Mouse (Mus musculus) MEL (cell line): ENCODE measurements at regions not wholly inside any gene's neighbourhood (a gene's known extent, or its start where the extent isn't known, plus 50 kb on each side); places are given as distances from the start of the nearest gene placed in this dataset.

Experiments
- DNase-seq: peaks from one replicate; pipeline ENCODE4 v3.0.0; 2011; ENCODE audit warnings: low read depth, low spot score
- H3K27ac ChIP-seq: 2 replicates; pipeline ENCODE4 v1.5.1; 2012; ENCODE audit warnings: low read depth, mild to moderate bottlenecking, control low read depth, low read length, moderate library complexity; ENCODE audit not compliant: control insufficient read depth
- H3K27me3 ChIP-seq, 2 experiments: fragments of 150-350 bp in 1 of 2; sonication (generic) in 1 of 2; 2 replicates each; pipeline ENCODE4 v1.6.1; 2012; ENCODE audit warnings: low read length in 2 of 2, mild to moderate bottlenecking in 2 of 2, improper control_type of control experiment in 1 of 2, moderate library complexity in 1 of 2; ENCODE audit not compliant: insufficient read depth in 2 of 2, control insufficient read depth in 1 of 2
- H3K36me3 ChIP-seq, 2 experiments: 2 replicates each; pipeline ENCODE4 v1.6.1; 2012 to 2014; ENCODE audit warnings: low read length in 2 of 2, improper control_type of control experiment in 1 of 2, inconsistent platforms in 1 of 2, mild to moderate bottlenecking in 1 of 2; ENCODE audit not compliant: insufficient read depth in 2 of 2, control insufficient read depth in 1 of 2
- H3K4me1 ChIP-seq, 2 experiments: fragments of 150-350 bp in 1 of 2; sonication (generic) in 1 of 2; 2 replicates each; pipeline ENCODE4 v1.6.1; 2012; ENCODE audit warnings: low read length in 2 of 2, improper control_type of control experiment in 1 of 2, mild to moderate bottlenecking in 1 of 2; ENCODE audit not compliant: insufficient read depth in 2 of 2, control insufficient read depth in 1 of 2
- H3K4me3 ChIP-seq, 2 experiments: fragments of 150-350 bp in 1 of 2; sonication (generic) in 1 of 2; 2 replicates each; pipeline ENCODE4 v1.5.1; 2012; ENCODE audit warnings: low read depth in 2 of 2, low read length in 2 of 2, mild to moderate bottlenecking in 2 of 2, moderate library complexity in 2 of 2, control low read depth in 1 of 2, improper control_type of control experiment in 1 of 2; ENCODE audit not compliant: control insufficient read depth in 1 of 2, insufficient read depth in 1 of 2
- H3K79me2 ChIP-seq: 2 replicates; pipeline ENCODE4 v1.6.1; 2012; ENCODE audit warnings: mild to moderate bottlenecking, low read length, moderate library complexity; ENCODE audit not compliant: control insufficient read depth, poor library complexity, insufficient read depth
- H3K9ac ChIP-seq: 2 replicates; pipeline ENCODE4 v1.6.1; 2012; ENCODE audit warnings: low read depth, mild to moderate bottlenecking, control low read depth, low read length, moderate library complexity; ENCODE audit not compliant: control insufficient read depth, poor library complexity, severe bottlenecking
- H3K9me3 ChIP-seq: fragments of 150-350 bp; sonication (generic); replicated peaks from 2 replicates; pipeline ENCODE4 v1.6.1; 2012; ENCODE audit warnings: mild to moderate bottlenecking, low read length, improper control_type of control experiment, moderate library complexity; ENCODE audit not compliant: insufficient read depth
- BHLHE40 ChIP-seq: IDR thresholded peaks from 2 replicates; pipeline ENCODE4 v1.6.1; 2012; ENCODE audit warnings: low read depth, mild to moderate bottlenecking, inconsistent platforms, low read length, improper control_type of control experiment, borderline replicate concordance
- CHD1 ChIP-seq: IDR thresholded peaks from 2 replicates; pipeline ENCODE4 v1.6.1; 2012; ENCODE audit warnings: low read depth, mild to moderate bottlenecking, inconsistent platforms, low read length, improper control_type of control experiment
- CHD2 ChIP-seq: IDR thresholded peaks from 2 replicates; pipeline ENCODE4 v1.6.1; 2011; ENCODE audit warnings: low read length, improper control_type of control experiment
- E2F4 ChIP-seq: IDR thresholded peaks from 2 replicates; pipeline ENCODE4 v1.6.1; 2011; ENCODE audit warnings: low read depth, low read length, improper control_type of control experiment, borderline replicate concordance
- ETS1 ChIP-seq: IDR thresholded peaks from 2 replicates; pipeline ENCODE4 v1.6.1; 2012; ENCODE audit warnings: low read depth, mild to moderate bottlenecking, inconsistent platforms, low read length, improper control_type of control experiment, moderate library complexity
- GABPA ChIP-seq: IDR thresholded peaks from 2 replicates; pipeline ENCODE4 v1.6.1; 2012; ENCODE audit warnings: low read depth, mild to moderate bottlenecking, inconsistent platforms, low read length, improper control_type of control experiment, moderate library complexity
- GATA1 ChIP-seq: IDR thresholded peaks from 2 replicates; pipeline ENCODE4 v1.6.1; 2011; ENCODE audit warnings: low read depth, low read length, improper control_type of control experiment
- HCFC1 ChIP-seq: IDR thresholded peaks from 2 replicates; pipeline ENCODE4 v1.6.1; 2012; ENCODE audit warnings: low read depth, mild to moderate bottlenecking, inconsistent platforms, low read length, improper control_type of control experiment, moderate library complexity
- KAT2A ChIP-seq: conservative IDR thresholded peaks from 2 replicates; pipeline ENCODE4 v1.6.1; 2012; ENCODE audit warnings: low read depth, low read length, improper control_type of control experiment, inconsistent platforms
- MAFK ChIP-seq: IDR thresholded peaks from 2 replicates; pipeline ENCODE4 v1.6.1; 2011; ENCODE audit warnings: low read depth, mild to moderate bottlenecking, low read length, improper control_type of control experiment, borderline replicate concordance
- MAX ChIP-seq: IDR thresholded peaks from 2 replicates; pipeline ENCODE4 v1.6.1; 2011; ENCODE audit warnings: low read length, improper control_type of control experiment
- MAZ ChIP-seq: IDR thresholded peaks from 2 replicates; pipeline ENCODE4 v1.6.1; 2012; ENCODE audit warnings: low read depth, mild to moderate bottlenecking, inconsistent platforms, low read length, improper control_type of control experiment
- MXI1 ChIP-seq: IDR thresholded peaks from 2 replicates; pipeline ENCODE4 v1.6.1; 2011; ENCODE audit warnings: mild to moderate bottlenecking, low read depth, low read length, improper control_type of control experiment
- MYB ChIP-seq: IDR thresholded peaks from 2 replicates; pipeline ENCODE4 v1.6.1; 2011; ENCODE audit warnings: mild to moderate bottlenecking, low read depth, low read length, improper control_type of control experiment
- MYC ChIP-seq: IDR thresholded peaks from 2 replicates; pipeline ENCODE4 v1.6.1; 2011; ENCODE audit warnings: low read depth, mild to moderate bottlenecking, low read length, improper control_type of control experiment, moderate library complexity
- NELFE ChIP-seq: IDR thresholded peaks from 2 replicates; pipeline ENCODE4 v1.6.1; 2011; ENCODE audit warnings: low read depth, low read length, improper control_type of control experiment
- NRF1 ChIP-seq: IDR thresholded peaks from 2 replicates; pipeline ENCODE4 v1.6.1; 2014; ENCODE audit warnings: low read depth, mild to moderate bottlenecking, inconsistent platforms, low read length, improper control_type of control experiment, moderate library complexity; ENCODE audit not compliant: poor library complexity, insufficient read depth, severe bottlenecking
- POLR2A ChIP-seq, 2 experiments: IDR thresholded peaks; 2 replicates each; pipeline ENCODE4 v1.6.1; 2011 to 2012; ENCODE audit warnings: low read length in 2 of 2, mild to moderate bottlenecking in 2 of 2, control low read depth in 1 of 2, improper control_type of control experiment in 1 of 2, low read depth in 1 of 2, moderate library complexity in 1 of 2; ENCODE audit not compliant: control insufficient read depth in 1 of 2, insufficient read depth in 1 of 2, poor library complexity in 1 of 2
- POLR2AphosphoS2 ChIP-seq: IDR thresholded peaks from 2 replicates; pipeline ENCODE4 v1.6.1; 2011; ENCODE audit warnings: low read length, improper control_type of control experiment
- POLR2AphosphoS5 ChIP-seq: IDR thresholded peaks from 2 replicates; pipeline ENCODE4 v1.6.1; 2012; ENCODE audit warnings: low read depth, borderline replicate concordance, mild to moderate bottlenecking, inconsistent platforms, low read length, moderate library complexity, mixed read lengths
- RCOR1 ChIP-seq: IDR thresholded peaks from 2 replicates; pipeline ENCODE4 v1.6.1; 2012; ENCODE audit warnings: low read depth, mild to moderate bottlenecking, inconsistent platforms, low read length, improper control_type of control experiment
- SIN3A ChIP-seq: IDR thresholded peaks from 2 replicates; pipeline ENCODE4 v1.6.1; 2012; ENCODE audit warnings: low read length, improper control_type of control experiment, inconsistent platforms
- SMC3 ChIP-seq: IDR thresholded peaks from 2 replicates; pipeline ENCODE4 v1.6.1; 2011; ENCODE audit warnings: low read depth, low read length, improper control_type of control experiment
- TAL1 ChIP-seq: IDR thresholded peaks from 2 replicates; pipeline ENCODE4 v1.6.1; 2012; ENCODE audit warnings: mild to moderate bottlenecking, inconsistent platforms, low read length, moderate library complexity, mixed read lengths
- TBP ChIP-seq: IDR thresholded peaks from 2 replicates; pipeline ENCODE4 v1.8.0; 2011; ENCODE audit warnings: low read depth, low read length, improper control_type of control experiment
- TCF12 ChIP-seq: IDR thresholded peaks from 2 replicates; pipeline ENCODE4 v1.6.1; 2014; ENCODE audit warnings: low read depth, mild to moderate bottlenecking, inconsistent platforms, low read length, improper control_type of control experiment, moderate library complexity
- UBTF ChIP-seq: IDR thresholded peaks from 2 replicates; pipeline ENCODE4 v1.6.1; 2012; ENCODE audit warnings: low read depth, mild to moderate bottlenecking, inconsistent platforms, low read length, improper control_type of control experiment, moderate library complexity, borderline replicate concordance; ENCODE audit not compliant: insufficient read depth
- ZC3H11A ChIP-seq: IDR thresholded peaks from 2 replicates; pipeline ENCODE4 v1.6.1; 2012; ENCODE audit warnings: low read depth, mild to moderate bottlenecking, inconsistent platforms, low read length, improper control_type of control experiment
- ZKSCAN1 ChIP-seq: IDR thresholded peaks from 2 replicates; pipeline ENCODE4 v1.6.1; 2012; ENCODE audit warnings: low read depth, mild to moderate bottlenecking, inconsistent platforms, low read length, improper control_type of control experiment, moderate library complexity
- ZMIZ1 ChIP-seq: IDR thresholded peaks from 2 replicates; pipeline ENCODE4 v1.6.1; 2012; ENCODE audit warnings: low read depth, mild to moderate bottlenecking, inconsistent platforms, low read length, improper control_type of control experiment, moderate library complexity
- ZNF384 ChIP-seq: IDR thresholded peaks from 2 replicates; pipeline ENCODE4 v1.6.1; 2012; ENCODE audit warnings: low read depth, mild to moderate bottlenecking, inconsistent platforms, low read length, improper control_type of control experiment

GRCm38 (mm10) chr8:107887333-107887732 is 55.1 kb upstream of the Zfhx3 start:
- H3K4me3 ChIP-seq, result no peak overlapping the region
- no peaks in the 10 kb centered on the region for H3K36me3 ChIP-seq
- TF ChIP-seq TAL1 (no peak), MXI1 (no peak), MYC (no peak), POLR2AphosphoS2 (no peak), NELFE (no peak), GABPA (no peak), ETS1 (no peak), E2F4 (no peak), SIN3A (no peak), MAX (no peak), HCFC1 (no peak), ZC3H11A (no peak), GATA1 (no peak), UBTF (no peak), POLR2AphosphoS5 (no peak), ZNF384 (no peak), TBP (no peak), TCF12 (no peak), KAT2A (no peak), MAZ (no peak)

DNA sequence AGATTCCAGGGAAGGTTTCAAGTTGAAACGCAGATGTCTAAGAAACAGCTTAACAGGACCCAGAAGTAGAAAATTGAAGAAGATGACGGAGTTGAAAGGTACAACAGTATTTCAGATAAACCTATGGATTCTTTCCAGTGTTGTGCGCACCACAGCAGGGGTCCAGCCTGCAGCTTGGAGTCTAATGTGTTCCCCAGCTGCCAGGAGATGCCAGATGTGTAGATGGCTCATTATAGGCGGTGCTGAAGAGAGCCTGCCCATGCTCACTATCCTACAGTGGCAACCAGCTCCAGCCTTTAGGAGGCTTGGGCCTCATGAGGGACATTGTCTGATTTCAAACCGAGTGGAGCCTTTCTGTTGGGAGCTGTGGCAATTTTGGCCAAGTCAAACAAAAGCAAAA is 51.5 kb upstream of the Zfhx3 start:
- Histone ChIP-seq H3K27me3 (no peaks in the 10 kb centered on the region), H3K4me1 (no peaks in the 10 kb centered on the region), H3K9ac (no peak overlapping the region), H3K27ac (no peak overlapping the region), H3K79me2 (no peaks in the 10 kb centered on the region), H3K36me3 (no peaks in the 10 kb centered on the region), H3K4me3 (no peak overlapping the region), H3K9me3 (no peaks in the 10 kb centered on the region)
- TF ChIP-seq SMC3 (no peak), ZMIZ1 (no peak), MAFK (no peak), CHD1 (no peak), HCFC1 (no peak), ZKSCAN1 (no peak), RCOR1 (no peak), GABPA (no peak), SIN3A (no peak), MAX (no peak), MYB (no peak), TCF12 (no peak), NRF1 (no peak), MYC (no peak), BHLHE40 (no peak), ZNF384 (no peak), POLR2A (IDR thresholded peaks at IDR 0.05; ENCODE audit: control insufficient read depth in 1 of 2, insufficient read depth in 1 of 2, low read depth in 1 of 2, low read length in 2 of 2, poor library complexity in 1 of 2) (no peak), CHD2 (no peak), TBP (no peak)
- DNase-seq, result no peak

More at GRCm38 (mm10) chr8:107887333-107887732, 55.1 kb upstream of the Zfhx3 start:
- Histone ChIP-seq H3K9ac (no peak overlapping the region), H3K27ac (no peak overlapping the region), H3K79me2 (no peaks in the 10 kb centered on the region), H3K4me1 (no peaks in the 10 kb centered on the region), H3K27me3 (no peaks in the 10 kb centered on the region), H3K9me3 (no peaks in the 10 kb centered on the region)
- DNase-seq, result no peak
